Comparison of ENCODE assay signal across 19 mouse cellular contexts in the genomic region with DNA sequence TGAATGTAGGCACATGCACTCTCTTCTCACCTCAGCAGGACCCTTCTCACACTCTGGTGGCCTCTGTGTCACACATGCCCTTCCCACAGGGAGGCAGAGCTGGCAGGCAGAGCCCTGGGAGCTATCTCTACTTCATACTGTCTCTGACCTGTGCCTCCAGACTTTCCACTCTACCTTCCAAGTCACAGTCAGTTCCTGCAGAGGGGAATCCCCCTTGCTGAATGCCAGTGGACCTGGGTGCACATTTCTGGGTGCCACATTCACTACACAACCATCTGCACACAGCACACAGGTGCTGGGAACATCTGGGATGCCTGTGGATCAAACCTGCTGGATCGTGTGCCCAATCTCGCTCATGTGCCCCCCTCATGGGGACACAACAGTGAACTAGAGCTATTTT.
DNase-seq lines count a peak whose midpoint lies in the region.
"Had no signal": no experiment of that assay in that cellular context is flagged by ENCODE, and none has a peak within 500 bp of the region (broad histone marks: within the 10 kb centered on the region; RNA-seq: fewer than 3 reads in every experiment).

No protein-coding gene starts in this region.

- DNase-seq in testis, postnatal 10 days (ENCODE audit: low spot score): peak; percentile 21
- DNase-seq in testis, postnatal 14 days (ENCODE audit: low spot score): no peak
- no peak for DNase-seq in heart, embryonic 10.5 days (ENCODE audit: low spot score)
- DNase-seq in heart, postnatal 10 days: peak; percentile 44 to 70
- no peak for DNase-seq in ovary, postnatal 36 days (ENCODE audit: low spot score)
- no peak for DNase-seq in lung, postnatal 25 days (ENCODE audit: low spot score)
- DNase-seq in urinary bladder, postnatal 25 days (ENCODE audit: low spot score): no peak
- DNase-seq: adrenal gland, postnatal 10 days; cerebellum, postnatal 14 days; embryo, embryonic 11 days; lung, embryonic 14.5 days; lung, postnatal 4 days; right cerebral cortex, postnatal 4 days; thymus, postnatal 36 days had no signal

- WGBS in heart, embryonic 10.5 days: 73% methylated on average over 2 of the region's 2 CpGs

- no peaks in the 10 kb centered on the region for H3K9me3 ChIP-seq in heart, embryonic 10.5 days
- H3K9me3 ChIP-seq: forebrain, embryonic 15.5 days; limb, embryonic 12.5 days; liver, embryonic 12.5 days; midbrain, embryonic 10.5 days had no signal

- H3K27ac ChIP-seq in heart, embryonic 10.5 days: peak overlapping the region; percentile 64
- H3K27ac ChIP-seq: forebrain, embryonic 15.5 days; limb, embryonic 12.5 days; liver, embryonic 12.5 days; midbrain, embryonic 10.5 days had no signal

- H3K27me3 ChIP-seq in heart, embryonic 10.5 days (ENCODE audit: insufficient read depth, poor library complexity, severe bottlenecking): no peaks in the 10 kb centered on the region
- H3K27me3 ChIP-seq: forebrain, embryonic 15.5 days; liver, embryonic 12.5 days; Patski had no signal

- H3K4me3 ChIP-seq in heart, embryonic 10.5 days: 0 out of 2 replicates have a peak overlapping the region, but pooled peaks have one; percentile 8
- H3K4me3 ChIP-seq: forebrain, embryonic 15.5 days; limb, embryonic 12.5 days; liver, embryonic 12.5 days; midbrain, embryonic 10.5 days had no signal

- peaks cover 32% of the 10 kb centered on the region for H3K4me1 ChIP-seq in heart, embryonic 10.5 days
- H3K4me1 ChIP-seq: limb, embryonic 12.5 days; liver, embryonic 12.5 days; midbrain, embryonic 10.5 days had no signal

- intact Hi-C loops in heart, postnatal 10 days (cut with DNase I): loop anchor here (5.0 kb wide), 2 partner anchors 64 to 131 kb away; no protein-coding TSS in a partner anchor

- no peaks in the 10 kb centered on the region for H3K36me3 ChIP-seq in heart, embryonic 10.5 days
- H3K36me3 ChIP-seq: forebrain, embryonic 15.5 days; limb, embryonic 12.5 days; liver, embryonic 12.5 days; midbrain, embryonic 10.5 days had no signal

Comparison
In these comparisons a context has a peak if more than half of its experiments do, and no peak if none do; other contexts are left out.
1. DNase-seq: peak in testis, postnatal 10 days (single experiment) and heart, postnatal 10 days (2 of 2); none in testis, postnatal 14 days (single experiment), heart, embryonic 10.5 days (single experiment), ovary, postnatal 36 days (single experiment), lung, postnatal 25 days (single experiment) and urinary bladder, postnatal 25 days (single experiment).